Mouse (Mus musculus) MEL (cell line): ENCODE measurements around the gene Atp1a3. TPM values are rescaled to one million over a fixed set of nuclear protein-coding genes. Genes with fewer than 3 reads are reported as not detected.
A peak's percentile ranks its signal among the peaks of the same experiment; 100 is the strongest.

ENCODE experiments used
- DNase-seq: peaks from one replicate; pipeline ENCODE4 v3.0.0; 2011; ENCODE audit warnings: low read depth, low spot score
- H3K27ac ChIP-seq: 2 replicates; pipeline ENCODE4 v1.5.1; 2012; ENCODE audit warnings: low read depth, mild to moderate bottlenecking, control low read depth, low read length, moderate library complexity; ENCODE audit not compliant: control insufficient read depth
- H3K27me3 ChIP-seq, 2 experiments: fragments of 150-350 bp in 1 of 2; sonication (generic) in 1 of 2; 2 replicates each; pipeline ENCODE4 v1.6.1; 2012; ENCODE audit warnings: low read length in 2 of 2, mild to moderate bottlenecking in 2 of 2, improper control_type of control experiment in 1 of 2, moderate library complexity in 1 of 2; ENCODE audit not compliant: insufficient read depth in 2 of 2, control insufficient read depth in 1 of 2
- H3K36me3 ChIP-seq, 2 experiments: 2 replicates each; pipeline ENCODE4 v1.6.1; 2012 to 2014; ENCODE audit warnings: low read length in 2 of 2, improper control_type of control experiment in 1 of 2, inconsistent platforms in 1 of 2, mild to moderate bottlenecking in 1 of 2; ENCODE audit not compliant: insufficient read depth in 2 of 2, control insufficient read depth in 1 of 2
- H3K4me1 ChIP-seq, 2 experiments: fragments of 150-350 bp in 1 of 2; sonication (generic) in 1 of 2; 2 replicates each; pipeline ENCODE4 v1.6.1; 2012; ENCODE audit warnings: low read length in 2 of 2, improper control_type of control experiment in 1 of 2, mild to moderate bottlenecking in 1 of 2; ENCODE audit not compliant: insufficient read depth in 2 of 2, control insufficient read depth in 1 of 2
- H3K4me3 ChIP-seq, 2 experiments: fragments of 150-350 bp in 1 of 2; sonication (generic) in 1 of 2; 2 replicates each; pipeline ENCODE4 v1.5.1; 2012; ENCODE audit warnings: low read depth in 2 of 2, low read length in 2 of 2, mild to moderate bottlenecking in 2 of 2, moderate library complexity in 2 of 2, control low read depth in 1 of 2, improper control_type of control experiment in 1 of 2; ENCODE audit not compliant: control insufficient read depth in 1 of 2, insufficient read depth in 1 of 2
- H3K79me2 ChIP-seq: 2 replicates; pipeline ENCODE4 v1.6.1; 2012; ENCODE audit warnings: mild to moderate bottlenecking, low read length, moderate library complexity; ENCODE audit not compliant: control insufficient read depth, poor library complexity, insufficient read depth
- H3K9ac ChIP-seq: 2 replicates; pipeline ENCODE4 v1.6.1; 2012; ENCODE audit warnings: low read depth, mild to moderate bottlenecking, control low read depth, low read length, moderate library complexity; ENCODE audit not compliant: control insufficient read depth, poor library complexity, severe bottlenecking
- H3K9me3 ChIP-seq: fragments of 150-350 bp; sonication (generic); replicated peaks from 2 replicates; pipeline ENCODE4 v1.6.1; 2012; ENCODE audit warnings: mild to moderate bottlenecking, low read length, improper control_type of control experiment, moderate library complexity; ENCODE audit not compliant: insufficient read depth
- CHD1 ChIP-seq: IDR thresholded peaks from 2 replicates; pipeline ENCODE4 v1.6.1; 2012; ENCODE audit warnings: low read depth, mild to moderate bottlenecking, inconsistent platforms, low read length, improper control_type of control experiment
- CHD2 ChIP-seq: IDR thresholded peaks from 2 replicates; pipeline ENCODE4 v1.6.1; 2011; ENCODE audit warnings: low read length, improper control_type of control experiment
- CTCF ChIP-seq, 3 experiments: IDR thresholded peaks in 2 of 3; conservative IDR thresholded peaks in 1 of 3; 2 replicates each; pipeline ENCODE4 v1.5.1; 2011 to 2012; ENCODE audit warnings: low read length in 3 of 3, low read depth in 2 of 3, mild to moderate bottlenecking in 2 of 3, improper control_type of control experiment in 1 of 3, inconsistent platforms in 1 of 3, mixed read lengths in 1 of 3, moderate library complexity in 1 of 3; ENCODE audit not compliant: control insufficient read depth in 1 of 3, insufficient read depth in 1 of 3, poor library complexity in 1 of 3, severe bottlenecking in 1 of 3
- ELF1 ChIP-seq: IDR thresholded peaks from 2 replicates; pipeline ENCODE4 v1.6.1; 2014; ENCODE audit warnings: low read depth, mild to moderate bottlenecking, inconsistent platforms, low read length, improper control_type of control experiment, moderate library complexity
- EP300 ChIP-seq, 2 experiments: IDR thresholded peaks; 2 replicates each; pipeline ENCODE4 v1.6.1; 2011; ENCODE audit warnings: improper control_type of control experiment in 2 of 2, low read length in 2 of 2, low read depth in 1 of 2, mild to moderate bottlenecking in 1 of 2
- ETS1 ChIP-seq: IDR thresholded peaks from 2 replicates; pipeline ENCODE4 v1.6.1; 2012; ENCODE audit warnings: low read depth, mild to moderate bottlenecking, inconsistent platforms, low read length, improper control_type of control experiment, moderate library complexity
- GABPA ChIP-seq: IDR thresholded peaks from 2 replicates; pipeline ENCODE4 v1.6.1; 2012; ENCODE audit warnings: low read depth, mild to moderate bottlenecking, inconsistent platforms, low read length, improper control_type of control experiment, moderate library complexity
- HCFC1 ChIP-seq: IDR thresholded peaks from 2 replicates; pipeline ENCODE4 v1.6.1; 2012; ENCODE audit warnings: low read depth, mild to moderate bottlenecking, inconsistent platforms, low read length, improper control_type of control experiment, moderate library complexity
- MAFK ChIP-seq: IDR thresholded peaks from 2 replicates; pipeline ENCODE4 v1.6.1; 2011; ENCODE audit warnings: low read depth, mild to moderate bottlenecking, low read length, improper control_type of control experiment, borderline replicate concordance
- MEF2A ChIP-seq: IDR thresholded peaks from 2 replicates; pipeline ENCODE4 v1.6.1; 2014; ENCODE audit warnings: low read depth, mild to moderate bottlenecking, inconsistent platforms, low read length, improper control_type of control experiment; ENCODE audit not compliant: poor library complexity, insufficient replicate concordance, severe bottlenecking; ENCODE audit errors: extremely low read depth
- MXI1 ChIP-seq: IDR thresholded peaks from 2 replicates; pipeline ENCODE4 v1.6.1; 2011; ENCODE audit warnings: mild to moderate bottlenecking, low read depth, low read length, improper control_type of control experiment
- MYC ChIP-seq: IDR thresholded peaks from 2 replicates; pipeline ENCODE4 v1.6.1; 2011; ENCODE audit warnings: low read depth, mild to moderate bottlenecking, low read length, improper control_type of control experiment, moderate library complexity
- NELFE ChIP-seq: IDR thresholded peaks from 2 replicates; pipeline ENCODE4 v1.6.1; 2011; ENCODE audit warnings: low read depth, low read length, improper control_type of control experiment
- NRF1 ChIP-seq: IDR thresholded peaks from 2 replicates; pipeline ENCODE4 v1.6.1; 2014; ENCODE audit warnings: low read depth, mild to moderate bottlenecking, inconsistent platforms, low read length, improper control_type of control experiment, moderate library complexity; ENCODE audit not compliant: poor library complexity, insufficient read depth, severe bottlenecking
- POLR2A ChIP-seq, 2 experiments: IDR thresholded peaks; 2 replicates each; pipeline ENCODE4 v1.6.1; 2011 to 2012; ENCODE audit warnings: low read length in 2 of 2, mild to moderate bottlenecking in 2 of 2, control low read depth in 1 of 2, improper control_type of control experiment in 1 of 2, low read depth in 1 of 2, moderate library complexity in 1 of 2; ENCODE audit not compliant: control insufficient read depth in 1 of 2, insufficient read depth in 1 of 2, poor library complexity in 1 of 2
- POLR2AphosphoS5 ChIP-seq: IDR thresholded peaks from 2 replicates; pipeline ENCODE4 v1.6.1; 2012; ENCODE audit warnings: low read depth, borderline replicate concordance, mild to moderate bottlenecking, inconsistent platforms, low read length, moderate library complexity, mixed read lengths
- RAD21 ChIP-seq: IDR thresholded peaks from 2 replicates; pipeline ENCODE4 v1.6.1; 2011; ENCODE audit warnings: mild to moderate bottlenecking, low read depth, low read length, improper control_type of control experiment
- SMC3 ChIP-seq: IDR thresholded peaks from 2 replicates; pipeline ENCODE4 v1.6.1; 2011; ENCODE audit warnings: low read depth, low read length, improper control_type of control experiment
- TCF12 ChIP-seq: IDR thresholded peaks from 2 replicates; pipeline ENCODE4 v1.6.1; 2014; ENCODE audit warnings: low read depth, mild to moderate bottlenecking, inconsistent platforms, low read length, improper control_type of control experiment, moderate library complexity
- USF2 ChIP-seq, 2 experiments: IDR thresholded peaks; 2 replicates each; pipeline ENCODE4 v1.6.1; 2011 to 2012; ENCODE audit warnings: improper control_type of control experiment in 2 of 2, low read length in 2 of 2, borderline replicate concordance in 1 of 2, inconsistent platforms in 1 of 2, low read depth in 1 of 2, mild to moderate bottlenecking in 1 of 2; ENCODE audit not compliant: insufficient read depth in 1 of 2
- ZC3H11A ChIP-seq: IDR thresholded peaks from 2 replicates; pipeline ENCODE4 v1.6.1; 2012; ENCODE audit warnings: low read depth, mild to moderate bottlenecking, inconsistent platforms, low read length, improper control_type of control experiment
- ZKSCAN1 ChIP-seq: IDR thresholded peaks from 2 replicates; pipeline ENCODE4 v1.6.1; 2012; ENCODE audit warnings: low read depth, mild to moderate bottlenecking, inconsistent platforms, low read length, improper control_type of control experiment, moderate library complexity
- ZMIZ1 ChIP-seq: IDR thresholded peaks from 2 replicates; pipeline ENCODE4 v1.6.1; 2012; ENCODE audit warnings: low read depth, mild to moderate bottlenecking, inconsistent platforms, low read length, improper control_type of control experiment, moderate library complexity
- polyA plus RNA-seq, 2 experiments: library from polyadenylated mRNA; stranded (reverse) in 1 of 2; unstranded in 1 of 2; fragments of >175 nt in 1 of 2; fragments of >200 nt in 1 of 2; gene quantifications; 2 replicates each; pipeline versions ENCODE4 v1.2.1 to v1.2.4; 2012; ENCODE audit warnings: low replicate concordance in 2 of 2, low read depth in 1 of 2; ENCODE audit not compliant: insufficient read length in 2 of 2, insufficient read depth in 1 of 2, missing spikeins in 1 of 2
- total RNA-seq: library from RNA; depleted of rRNA; stranded (reverse); fragments of 300-350 nt; gene quantifications from 2 replicates; pipeline ENCODE4 v1.2.3, GENCODE M21; 2012

The Atp1a3 gene
- total and polyA plus RNA-seq, 3 experiments, result 0.19 to 3.5 TPM; not detected in 1

- TF ChIP-seq POLR2AphosphoS5 (no peak), USF2 (IDR thresholded peaks at IDR 0.05; ENCODE audit: borderline replicate concordance in 1 of 2, insufficient read depth in 1 of 2, low read depth in 1 of 2, low read length in 2 of 2) (no peak), CHD2 (no peak), CTCF (IDR thresholded peaks at IDR 0.05 in 2 of 3, conservative IDR thresholded peaks at IDR 0.05 in 1 of 3; ENCODE audit: control insufficient read depth in 1 of 3, insufficient read depth in 1 of 3, low read depth in 2 of 3, low read length in 3 of 3, poor library complexity in 1 of 3, severe bottlenecking in 1 of 3) (peak in 2 of 3 experiments; percentile 46; a peak in 5 of 6 replicates), ZMIZ1 (no peak), SMC3 (0 out of 2 replicates have a peak, but pooled peaks have one; percentile 20), TCF12 (no peak), MXI1 (no peak), RAD21 (peak; percentile 27), EP300 (IDR thresholded peaks at IDR 0.05; ENCODE audit: low read depth in 1 of 2, low read length in 2 of 2) (no peak), HCFC1 (no peak)
These were observed 20.2 kb upstream of the Atp1a3 start for GRCm38 (mm10) chr7:25025855-25026439.

GRCm38 (mm10) chr7:25011592-25011991 is 5.8 kb upstream of the Atp1a3 start:
- Histone ChIP-seq H3K27ac (no peak overlapping the region), H3K9ac (no peak overlapping the region), H3K27me3 (no peaks in the 10 kb centered on the region), H3K79me2 (no peaks in the 10 kb centered on the region), H3K9me3 (no peaks in the 10 kb centered on the region), H3K4me3 (no peak overlapping the region), H3K36me3 (no peaks in the 10 kb centered on the region), H3K4me1 (no peaks in the 10 kb centered on the region)
- no peak for DNase-seq
- TF ChIP-seq TCF12 (no peak), NRF1 (no peak), ELF1 (no peak), POLR2A (IDR thresholded peaks at IDR 0.05; ENCODE audit: control insufficient read depth in 1 of 2, insufficient read depth in 1 of 2, low read depth in 1 of 2, low read length in 2 of 2, poor library complexity in 1 of 2) (no peak), NELFE (no peak), MAFK (no peak), ZC3H11A (no peak), MYC (no peak), SMC3 (no peak), GABPA (no peak), CHD1 (no peak), ZKSCAN1 (no peak), MEF2A (no peak), ETS1 (no peak), ZMIZ1 (no peak)

More at GRCm38 (mm10) chr7:25025855-25026439, 20.2 kb upstream of the Atp1a3 start:
- Histone ChIP-seq H3K4me1 (no peaks in the 10 kb centered on the region), H3K79me2 (no peaks in the 10 kb centered on the region), H3K9me3 (no peaks in the 10 kb centered on the region), H3K27me3 (no peaks in the 10 kb centered on the region), H3K4me3 (no peak overlapping the region), H3K27ac (no peak overlapping the region), H3K36me3 (no peaks in the 10 kb centered on the region), H3K9ac (no peak overlapping the region)
- peak; percentile 37 for DNase-seq
